Mouse (Mus musculus): Measurements from ENCODE around the gene Gucd1. TPM values are rescaled to one million over a fixed set of nuclear protein-coding genes. Genes with fewer than 3 reads are reported as not detected.

Gucd1 gene
- polyA plus RNA-seq, 2 experiments from 2014 or later: 16.2 to 23.0 TPM

GRCm38 (mm10) chr10:75316908-75317761, 200.6 kb downstream of the Gucd1 start:
- peak; percentile 42 for ATAC-seq

GRCm38 (mm10) chr10:75316872-75316907, 201.1 kb downstream of the Gucd1 start, which contains the start of gene Adora2a:
Adora2a (plus strand) TSS chr10:75316877.
- ATAC-seq: no peak

- ATAC-seq: peak; percentile 33
Observed at GRCm38 (mm10) chr10:75316472-75316871, 201.3 kb downstream of the Gucd1 start.

- ATAC-seq: no peak
Observed at GRCm38 (mm10) chr10:75315756-75316155, 202.0 kb downstream of the Gucd1 start.

- no peak for ATAC-seq
Observed at GRCm38 (mm10) chr10:75314190-75314980, 203.4 kb downstream of the Gucd1 start.

- no peak for ATAC-seq
Observed at GRCm38 (mm10) chr10:75312361-75312760, 205.4 kb downstream of the Gucd1 start.

GRCm38 (mm10) chr10:75307130-75307529, 210.6 kb downstream of the Gucd1 start:
- no peak for ATAC-seq

- peak; percentile 21 for ATAC-seq
Observed at GRCm38 (mm10) chr10:75304413-75304812, 213.4 kb downstream of the Gucd1 start.

- ATAC-seq: no peak
Observed at GRCm38 (mm10) chr10:75304049-75304405, 213.7 kb downstream of the Gucd1 start.

- peak; percentile 50 for ATAC-seq
Observed at GRCm38 (mm10) chr10:75303324-75304048, 214.3 kb downstream of the Gucd1 start.

- ATAC-seq: no peak
Observed at GRCm38 (mm10) chr10:75302536-75302935, 215.2 kb downstream of the Gucd1 start.

GRCm38 (mm10) chr10:75301937-75302336, 215.8 kb downstream of the Gucd1 start:
- ATAC-seq: peak; percentile 15

- no peak for ATAC-seq
Observed at GRCm38 (mm10) chr10:75301195-75301806, 216.5 kb downstream of the Gucd1 start.

Other genes starting within 250 kb of the Gucd1 start
- 10 to 100 TPM; 16.1 to 36.3 TPM for gene Adora2a, start 201.1 kb downstream of the Gucd1 start, polyA plus RNA-seq (2017; shearing (Covaris generic))
- under 1 TPM in 1 of 2 experiments, not detected in 1; 0.74 TPM for gene Upb1, start 116.9 kb downstream of the Gucd1 start, polyA plus RNA-seq (2017; shearing (Covaris generic))
- 100 to 1,000 TPM; 103 to 218 TPM for gene Snrpd3, start 421 bp downstream of the Gucd1 start, polyA plus RNA-seq (2017; shearing (Covaris generic))
- gene Lrrc75b, start 42.4 kb upstream of the Gucd1 start, polyA plus RNA-seq (2017; shearing (Covaris generic)): under 1 TPM in 1 of 2 experiments, not detected in 1; 0.40 TPM
- gene Ggt1, start 43.6 kb upstream of the Gucd1 start, polyA plus RNA-seq (2017; shearing (Covaris generic)): 1 to 10 TPM; 2.8 to 4.0 TPM
- gene Ggt5, start 71.4 kb upstream of the Gucd1 start, polyA plus RNA-seq (2017; shearing (Covaris generic)): under 1 TPM; 0.27 to 0.76 TPM
- gene Susd2, start 126.0 kb upstream of the Gucd1 start, polyA plus RNA-seq (2017; shearing (Covaris generic)): 10 to 100 TPM in 1 of 2 experiments, 1 to 10 TPM in 1; 9.2 to 19.4 TPM
- 10 to 100 TPM; 25.1 to 30.0 TPM for gene Cabin1, start 246.4 kb upstream of the Gucd1 start, polyA plus RNA-seq (2017; shearing (Covaris generic))